Mouse (Mus musculus) myocyte (in vitro differentiated cells): ENCODE measurements around the gene Vpreb3. TPM values are rescaled to one million over a fixed set of nuclear protein-coding genes. Genes with fewer than 3 reads are reported as not detected.

ENCODE experiments used
- H3K27me3 ChIP-seq: one replicate; pipeline ENCODE4 v1.6.1; 2011; ENCODE audit not compliant: control insufficient read depth, insufficient read depth, insufficient read length
- H3K36me3 ChIP-seq: one replicate; pipeline ENCODE4 v1.6.1; 2011; ENCODE audit not compliant: control insufficient read depth, insufficient read depth
- H3K4me2 ChIP-seq: one replicate; pipeline ENCODE4 v1.6.1; 2011; ENCODE audit warnings: low read depth, control low read depth
- H3K4me3 ChIP-seq: one replicate; pipeline ENCODE4 v1.5.1; 2011; ENCODE audit warnings: mild to moderate bottlenecking, control low read depth, moderate library complexity
- H3K79me2 ChIP-seq: one replicate; pipeline ENCODE4 v1.6.1; 2011; ENCODE audit not compliant: control insufficient read depth, insufficient read depth
- H3ac ChIP-seq: one replicate; pipeline ENCODE4 v1.6.1; 2011; ENCODE audit not compliant: control insufficient read depth, insufficient read length
- CEBPB ChIP-seq: IDR thresholded peaks from 2 replicates; pipeline ENCODE4 v1.6.1; 2011; ENCODE audit warnings: mild to moderate bottlenecking, moderate library complexity; ENCODE audit not compliant: poor library complexity, insufficient read depth, severe bottlenecking
- E2F4 ChIP-seq: IDR thresholded peaks from one replicate; pipeline ENCODE4 v1.6.1; 2011; ENCODE audit warnings: mild to moderate bottlenecking, control low read depth, moderate library complexity; ENCODE audit not compliant: insufficient read depth
- MAX ChIP-seq: IDR thresholded peaks from one replicate; pipeline ENCODE4 v1.6.1; 2011; ENCODE audit warnings: low read depth, mild to moderate bottlenecking, control low read depth
- MYOD1 ChIP-seq, 3 experiments: IDR thresholded peaks; one replicate each; pipeline ENCODE4 v1.6.1; 2011; ENCODE audit warnings: control low read depth in 2 of 3, low read depth in 2 of 3, mild to moderate bottlenecking in 2 of 3, moderate library complexity in 1 of 3; ENCODE audit not compliant: insufficient read length in 2 of 3, control insufficient read depth in 1 of 3
- MYOG ChIP-seq, 3 experiments: IDR thresholded peaks; one replicate each; pipeline ENCODE4 v1.6.1; 2011; ENCODE audit warnings: control low read depth in 2 of 3, low read depth in 2 of 3, mild to moderate bottlenecking in 2 of 3; ENCODE audit not compliant: insufficient read length in 2 of 3, control insufficient read depth in 1 of 3, insufficient read depth in 1 of 3
- POLR2A ChIP-seq: IDR thresholded peaks from one replicate; pipeline ENCODE4 v1.6.1; 2011; ENCODE audit warnings: low read depth, mild to moderate bottlenecking, control low read depth, moderate library complexity; ENCODE audit not compliant: insufficient read length
- POLR2AphosphoS2 ChIP-seq: IDR thresholded peaks from one replicate; pipeline ENCODE4 v1.6.1; 2011; ENCODE audit warnings: low read depth, control low read depth; ENCODE audit not compliant: insufficient read length
- REST ChIP-seq: IDR thresholded peaks from one replicate; pipeline ENCODE4 v1.6.1; 2011; ENCODE audit warnings: mild to moderate bottlenecking, control low read depth, moderate library complexity; ENCODE audit not compliant: insufficient read depth, insufficient read length
- SRF ChIP-seq: IDR thresholded peaks from one replicate; pipeline ENCODE4 v1.6.1; 2011; ENCODE audit warnings: low read depth; ENCODE audit not compliant: control insufficient read depth, insufficient read length
- TCF12 ChIP-seq: IDR thresholded peaks from one replicate; pipeline ENCODE4 v1.6.1; 2011; ENCODE audit warnings: mild to moderate bottlenecking, control low read depth; ENCODE audit not compliant: poor library complexity, insufficient read depth, severe bottlenecking
- TCF3 ChIP-seq: IDR thresholded peaks from one replicate; pipeline ENCODE4 v1.6.1; 2011; ENCODE audit warnings: low read depth, control low read depth; ENCODE audit not compliant: insufficient read length
- USF1 ChIP-seq: IDR thresholded peaks from one replicate; pipeline ENCODE4 v1.6.1; 2011; ENCODE audit warnings: low read depth, mild to moderate bottlenecking, control low read depth, moderate library complexity
- polyA plus RNA-seq: library from polyadenylated mRNA; unstranded; fragments of >200 nt; fragmentation: generic; extraction: Trizol; gene quantifications from one replicate; pipeline ENCODE4 v1.2.1, GENCODE M21; 2012; ENCODE audit warnings: missing spikeins

Vpreb3 gene
- polyA plus RNA-seq, 1 experiment: 0.48 TPM

GRCm38 (mm10) chr10:75930304-75930703, 12.6 kb upstream of the Vpreb3 start:
- Histone ChIP-seq H3K36me3 (peaks cover 15% of the 10 kb centered on the region), H3ac (no peak overlapping the region), H3K4me2 (peak overlapping the region; percentile 83), H3K4me3 (peak overlapping the region; percentile 74), H3K27me3 (no peaks in the 10 kb centered on the region), H3K79me2 (peaks cover 34% of the 10 kb centered on the region)
- TF ChIP-seq MYOD1 (IDR thresholded peaks at IDR 0.05; ENCODE audit: control insufficient read depth in 1 of 3, insufficient read length in 2 of 3, low read depth in 2 of 3) (no peak), TCF12 (no peak), REST (no peak), POLR2A (peak; percentile 23), E2F4 (no peak), MYOG (IDR thresholded peaks at IDR 0.05; ENCODE audit: control insufficient read depth in 1 of 3, insufficient read depth in 1 of 3, insufficient read length in 2 of 3, low read depth in 2 of 3) (no peak), CEBPB (no peak), TCF3 (no peak), SRF (no peak), USF1 (no peak), MAX (no peak), POLR2AphosphoS2 (peak; percentile 48)

GRCm38 (mm10) chr10:75931311-75931710, 11.5 kb upstream of the Vpreb3 start:
- peak overlapping the region; percentile 73 for H3ac ChIP-seq
- no peaks in the 10 kb centered on the region for H3K27me3 ChIP-seq
- H3K79me2 ChIP-seq: peaks cover 34% of the 10 kb centered on the region
- peak; percentile 37 for TF ChIP-seq POLR2A
- TF ChIP-seq POLR2AphosphoS2: peak; percentile 73
- TF ChIP-seq MYOD1 (IDR thresholded peaks at IDR 0.05; ENCODE audit: control insufficient read depth in 1 of 3, insufficient read length in 2 of 3, low read depth in 2 of 3): no peak
- peaks cover 8% of the 10 kb centered on the region for H3K36me3 ChIP-seq
- H3K4me2 ChIP-seq: peak overlapping the region; percentile 83
- H3K4me3 ChIP-seq: peak overlapping the region; percentile 74

- Histone ChIP-seq H3ac (peak overlapping the region; percentile 73), H3K4me2 (peak overlapping the region; percentile 97), H3K27me3 (no peaks in the 10 kb centered on the region), H3K79me2 (peaks cover 34% of the 10 kb centered on the region), H3K36me3 (peaks cover 8% of the 10 kb centered on the region), H3K4me3 (peak overlapping the region; percentile 74)
- TF ChIP-seq POLR2AphosphoS2: peak; percentile 98
- TF ChIP-seq TCF12: no peak
- peak in 1 of 3 experiments; percentile 13 for TF ChIP-seq MYOD1 (IDR thresholded peaks at IDR 0.05; ENCODE audit: control insufficient read depth in 1 of 3, insufficient read length in 2 of 3, low read depth in 2 of 3)
- no peak for TF ChIP-seq MYOG (IDR thresholded peaks at IDR 0.05; ENCODE audit: control insufficient read depth in 1 of 3, insufficient read depth in 1 of 3, insufficient read length in 2 of 3, low read depth in 2 of 3)
- no peak for TF ChIP-seq E2F4
- no peak for TF ChIP-seq TCF3
- no peak for TF ChIP-seq CEBPB
- no peak for TF ChIP-seq MAX
- TF ChIP-seq REST: no peak
- no peak for TF ChIP-seq USF1
- no peak for TF ChIP-seq SRF
- TF ChIP-seq POLR2A: peak; percentile 98
Measured at GRCm38 (mm10) chr10:75932081-75932678, 10.7 kb upstream of the Vpreb3 start.

- H3K4me2 ChIP-seq: peak within 1 kb of the TSS; percentile 97
- H3K27me3 ChIP-seq: no peaks in the 10 kb centered on the region
- no peak for TF ChIP-seq POLR2A
- no peak for TF ChIP-seq SRF
- no peak for TF ChIP-seq MAX
- no peak for TF ChIP-seq CEBPB
- TF ChIP-seq E2F4: no peak
- no peak for TF ChIP-seq POLR2AphosphoS2
- TF ChIP-seq TCF3: no peak
- no peak for TF ChIP-seq MYOD1 (IDR thresholded peaks at IDR 0.05; ENCODE audit: control insufficient read depth in 1 of 3, insufficient read length in 2 of 3, low read depth in 2 of 3)
- no peak for TF ChIP-seq REST
- no peak for TF ChIP-seq MYOG (IDR thresholded peaks at IDR 0.05; ENCODE audit: control insufficient read depth in 1 of 3, insufficient read depth in 1 of 3, insufficient read length in 2 of 3, low read depth in 2 of 3)
- peak within 1 kb of the TSS; percentile 73 for H3ac ChIP-seq
- peaks cover 34% of the 10 kb centered on the region for H3K79me2 ChIP-seq
- peak within 1 kb of the TSS; percentile 74 for H3K4me3 ChIP-seq
- H3K36me3 ChIP-seq: peaks cover under 1% of the 10 kb centered on the region
Measured at GRCm38 (mm10) chr10:75932891-75933290, 10.0 kb upstream of the Vpreb3 start, which contains the start of gene Chchd10. Chchd10 (plus strand) TSS chr10:75933130.

- H3K4me3 ChIP-seq: peak overlapping the region; percentile 33
- H3K27me3 ChIP-seq: no peaks in the 10 kb centered on the region
- peaks cover 19% of the 10 kb centered on the region for H3K79me2 ChIP-seq
- H3K4me2 ChIP-seq: peak overlapping the region; percentile 74
- TF ChIP-seq MYOD1 (IDR thresholded peaks at IDR 0.05; ENCODE audit: control insufficient read depth in 1 of 3, insufficient read length in 2 of 3, low read depth in 2 of 3) (no peak), POLR2A (no peak), MYOG (IDR thresholded peaks at IDR 0.05; ENCODE audit: control insufficient read depth in 1 of 3, insufficient read depth in 1 of 3, insufficient read length in 2 of 3, low read depth in 2 of 3) (no peak), REST (no peak), SRF (no peak), CEBPB (no peak), TCF12 (no peak), TCF3 (no peak), MAX (no peak)
- no peaks in the 10 kb centered on the region for H3K36me3 ChIP-seq
- H3ac ChIP-seq: no peak overlapping the region
Measured at GRCm38 (mm10) chr10:75934991-75935390, 7.9 kb upstream of the Vpreb3 start.
